Mouse (Mus musculus) activated CD4-positive, CD25-positive, alpha-beta regulatory T cell, adult 9 weeks (primary cell): Measurements from ENCODE around the gene Gm20822. TPM values are rescaled to one million over a fixed set of nuclear protein-coding genes. Genes with fewer than 3 reads are reported as not detected.

ENCODE experiments used
- polyA plus RNA-seq: library from polyadenylated mRNA; unstranded; fragments of 100-300 nt; shearing (Covaris generic); gene quantifications from one replicate; pipeline ENCODE4 v1.2.1, GENCODE M21; 2017

Gene Gm20822
- polyA plus RNA-seq, result not detected

GRCm38 (mm10) chrY:15884671-15885070 is at the start of gene Gm20822:
TSS of gene Gm20822 (minus strand) at chrY:15884771.

